ENCODE assay signal across 8 mouse cellular contexts in the genomic region with DNA sequence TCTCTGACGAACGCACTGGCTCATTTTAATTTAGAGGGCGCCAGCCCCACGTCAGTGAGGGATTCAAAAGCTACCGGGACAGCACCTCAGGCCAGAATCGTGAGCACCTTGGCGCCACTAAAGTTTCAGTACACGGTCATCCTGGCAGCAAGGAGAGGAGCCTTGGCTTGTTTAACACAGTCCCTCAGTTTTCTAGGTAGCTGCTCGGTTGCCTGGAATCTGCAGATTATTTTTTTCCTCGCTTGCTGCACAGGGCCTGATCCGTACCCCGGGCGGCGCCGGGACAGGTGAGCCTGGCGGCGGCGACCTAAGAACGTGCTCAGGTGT. TPM values are rescaled to one million over a fixed set of nuclear protein-coding genes. Genes with fewer than 3 reads are reported as not detected.
DNase-seq lines count a peak whose midpoint lies in the region; ATAC-seq and TF ChIP-seq lines count a peak whose summit lies in the region.

No protein-coding gene starts in this region.

- H3K9ac ChIP-seq in embryonic facial prominence, embryonic 15.5 days = no peak overlapping the region
- peak overlapping the region; percentile 78 for H3K9ac ChIP-seq in hindbrain, embryonic 16.5 days (ENCODE audit: low read depth, low read length)
- peak overlapping the region; percentile 60 for H3K9ac ChIP-seq in midbrain, embryonic 15.5 days

- H3K4me1 ChIP-seq in embryonic facial prominence, embryonic 15.5 days = peaks cover 10% of the 10 kb centered on the region
- peaks cover 13% of the 10 kb centered on the region for H3K4me1 ChIP-seq in hindbrain, embryonic 16.5 days (ENCODE audit: control insufficient read depth, insufficient read depth, low read depth, low read length)
- peaks cover 16% of the 10 kb centered on the region for H3K4me1 ChIP-seq in midbrain, embryonic 15.5 days

- H3K36me3 ChIP-seq in embryonic facial prominence, embryonic 15.5 days = no peaks in the 10 kb centered on the region
- no peaks in the 10 kb centered on the region for H3K36me3 ChIP-seq in hindbrain, embryonic 16.5 days (ENCODE audit: control insufficient read depth, insufficient read depth, low read length)
- H3K36me3 ChIP-seq in midbrain, embryonic 15.5 days (replicated peaks) = no peaks in the 10 kb centered on the region

- no peaks in the 10 kb centered on the region for H3K9me3 ChIP-seq in embryonic facial prominence, embryonic 15.5 days (replicated peaks)
- no peaks in the 10 kb centered on the region for H3K9me3 ChIP-seq in hindbrain, embryonic 16.5 days (ENCODE audit: control insufficient read depth, low read length)
- no peaks in the 10 kb centered on the region for H3K9me3 ChIP-seq in midbrain, embryonic 15.5 days

- peak overlapping the region; percentile 6; the same call in 1 of the 2 replicates for H3K27ac ChIP-seq in layer of hippocampus, adult 2 months
- no peak overlapping the region for H3K27ac ChIP-seq in embryonic facial prominence, embryonic 15.5 days (replicated peaks)
- H3K27ac ChIP-seq in hindbrain, embryonic 16.5 days (ENCODE audit: low read depth, low read length) = no peak overlapping the region
- peak overlapping the region; percentile 58; the same call in 1 of the 2 replicates for H3K27ac ChIP-seq in midbrain, embryonic 15.5 days

- peak in 1 of 2 experiments; percentile 13 for DNase-seq in layer of hippocampus, adult 2 months (ENCODE audit: low spot score in 2 of 2)
- no peak for DNase-seq in layer of hippocampus, adult 18-20 months (ENCODE audit: low spot score in 2 of 2)
- no peak for DNase-seq in spleen, postnatal 14 days (ENCODE audit: low spot score in 2 of 2)
- no peak for DNase-seq in gastrocnemius, postnatal 25 days

- peaks cover 34% of the 10 kb centered on the region for H3K27me3 ChIP-seq in embryonic facial prominence, embryonic 15.5 days
- H3K27me3 ChIP-seq in hindbrain, embryonic 16.5 days (replicated peaks; ENCODE audit: control insufficient read depth, insufficient read depth, low read length) = peaks cover 3% of the 10 kb centered on the region; the same call in 1 of the 2 replicates
- peaks cover 17% of the 10 kb centered on the region for H3K27me3 ChIP-seq in midbrain, embryonic 15.5 days (replicated peaks)

- ATAC-seq in embryonic facial prominence, embryonic 15.5 days (ENCODE audit: insufficient number of reproducible peaks, low FRiP score, low TSS enrichment, low read depth) = no peak
- no peak for ATAC-seq in hindbrain, embryonic 16.5 days
- no peak; the same call in 1 of the 2 replicates for ATAC-seq in midbrain, embryonic 15.5 days (replicated peaks)
- ATAC-seq in monocyte, adult 5-6 weeks (replicated peaks; ENCODE audit: insufficient number of reproducible peaks, low FRiP score, low TSS enrichment, poor library complexity, severe bottlenecking) = no peak

- peak overlapping the region; percentile 95 for H3K4me2 ChIP-seq in embryonic facial prominence, embryonic 15.5 days (replicated peaks)
- H3K4me2 ChIP-seq in hindbrain, embryonic 16.5 days (ENCODE audit: low read length) = peak overlapping the region; percentile 97
- H3K4me2 ChIP-seq in midbrain, embryonic 15.5 days = peak overlapping the region; percentile 92

- peak overlapping the region; percentile 53 for H3K4me3 ChIP-seq in layer of hippocampus, adult 2 months
- H3K4me3 ChIP-seq in embryonic facial prominence, embryonic 15.5 days (replicated peaks) = peak overlapping the region; percentile 60
- H3K4me3 ChIP-seq in hindbrain, embryonic 16.5 days (ENCODE audit: low read length) = peak overlapping the region; percentile 67
- H3K4me3 ChIP-seq in midbrain, embryonic 15.5 days = peak overlapping the region; percentile 69

- no peak for TF ChIP-seq CTCF in layer of hippocampus, adult 2 months (conservative IDR thresholded peaks at IDR 0.05)

- WGBS in embryonic facial prominence, embryonic 15.5 days = 2% methylated on average over 19 of the region's 19 CpGs
- 1% methylated on average over 19 of the region's 19 CpGs for WGBS in hindbrain, embryonic 16.5 days
- 2% methylated on average over 19 of the region's 19 CpGs for WGBS in midbrain, embryonic 15.5 days

RNA-seq across cellular contexts. Expression of gene Rgs6, which starts 28.4 kb away (rescaled TPM):
- 10 to 100 TPM; 10.2 to 10.4 TPM for total RNA-seq in layer of hippocampus, adult 2 months (2021)
- 10 to 100 TPM in 1 of 2 experiments, 1 to 10 TPM in 1; 9.9 to 10.5 TPM for total RNA-seq in layer of hippocampus, adult 18-20 months (2021)
- polyA plus RNA-seq in embryonic facial prominence, embryonic 15.5 days (2015; fragmentation: Nextera tagmentation; extraction: Ambion mirVana) = 4.5 and 5.3 TPM in 2 replicates
- 9.1 and 10.1 TPM in 2 replicates for polyA plus RNA-seq in hindbrain, embryonic 16.5 days (2015; fragmentation: Nextera tagmentation; extraction: Ambion mirVana)
- 14.3 and 15.5 TPM in 2 replicates for polyA plus RNA-seq in midbrain, embryonic 15.5 days (2015; fragmentation: Nextera tagmentation; extraction: Ambion mirVana)
- total RNA-seq in monocyte, adult 5-6 weeks (2017) = 2.1 TPM in 1 of 3 replicates, not detected in the others
- 1 to 10 TPM in 1 of 2 experiments, under 1 TPM in 1; 0.72 to 1.3 TPM for total RNA-seq in gastrocnemius, postnatal 25 days (2021)

Comparison
In these comparisons a context has a peak if more than half of its experiments do, and no peak if none do; other contexts are left out.
1. H3K27ac ChIP-seq: peak in layer of hippocampus, adult 2 months (single experiment) and midbrain, embryonic 15.5 days (single experiment); none in embryonic facial prominence, embryonic 15.5 days (single experiment) and hindbrain, embryonic 16.5 days (single experiment).
2. Peak in every context shown above with its lines, with median percentiles within 50 percentile points of each other: H3K4me3 ChIP-seq and H3K4me2 ChIP-seq.